ENCODE assay signal across 24 mouse cellular contexts in genomic region chr2:77515011-77515410, GRCm38 (mm10).
A peak's percentile ranks its signal among the peaks of the same experiment; 100 is the strongest.
DNase-seq lines count a peak whose midpoint lies in the region; ATAC-seq and TF ChIP-seq lines count a peak whose summit lies in the region.
"Had no signal": no experiment of that assay in that cellular context is flagged by ENCODE, and none has a peak within 500 bp of the region (broad histone marks: within the 10 kb centered on the region; RNA-seq: fewer than 3 reads in every experiment).

No protein-coding gene starts in this region.

- H3K4me3 ChIP-seq in liver, adult 2 months (ENCODE audit: insufficient read depth, low read depth, low read length): no peak overlapping the region
- H3K4me3 ChIP-seq in intestine, postnatal 0 days (ENCODE audit: low read depth, low read length): no peak overlapping the region
- H3K4me3 ChIP-seq in liver, postnatal 0 days (ENCODE audit: low read depth, low read length): no peak overlapping the region
- H3K4me3 ChIP-seq in kidney, embryonic 15.5 days (replicated peaks): no peak overlapping the region
- H3K4me3 ChIP-seq: embryonic facial prominence, embryonic 15.5 days; forebrain, embryonic 15.5 days; hindbrain, embryonic 10.5 days; limb, embryonic 13.5 days; myocyte; stomach, embryonic 15.5 days had no signal

- no peaks in the 10 kb centered on the region for H3K27me3 ChIP-seq in liver, adult 2 months (ENCODE audit: control insufficient read depth, insufficient read depth, low read length)
- no peaks in the 10 kb centered on the region for H3K27me3 ChIP-seq in intestine, postnatal 0 days (replicated peaks; ENCODE audit: control insufficient read depth, insufficient read depth, low read length)
- H3K27me3 ChIP-seq in liver, postnatal 0 days (ENCODE audit: insufficient read depth, low read length): no peaks in the 10 kb centered on the region
- no peaks in the 10 kb centered on the region for H3K27me3 ChIP-seq in kidney, embryonic 15.5 days
- H3K27me3 ChIP-seq: embryonic facial prominence, embryonic 15.5 days; forebrain, embryonic 15.5 days; stomach, embryonic 15.5 days had no signal

- peak overlapping the region; percentile 75 for H3K27ac ChIP-seq in liver, adult 2 months (replicated peaks; ENCODE audit: insufficient read depth, low read depth, low read length)
- 0 out of 2 replicates have a peak overlapping the region, but pooled peaks have one; percentile 46 for H3K27ac ChIP-seq in intestine, postnatal 0 days (ENCODE audit: low read depth, low read length)
- peak overlapping the region; percentile 74 for H3K27ac ChIP-seq in liver, postnatal 0 days (ENCODE audit: low read depth)
- no peak overlapping the region for H3K27ac ChIP-seq in kidney, embryonic 15.5 days
- H3K27ac ChIP-seq: embryonic facial prominence, embryonic 15.5 days; forebrain, embryonic 15.5 days; hindbrain, embryonic 10.5 days; limb, embryonic 13.5 days; stomach, embryonic 15.5 days had no signal

- TF ChIP-seq POLR2A in liver, adult 2 months (IDR thresholded peaks at IDR 0.05; ENCODE audit: extremely low read depth, insufficient read depth, low read length): no peak

- TF ChIP-seq EP300 in liver, postnatal 0 days (IDR thresholded peaks at IDR 0.05; ENCODE audit: low read depth): no peak

- WGBS in liver, adult 2 months: 63% methylated on average over 7 of the region's 7 CpGs
- 47% methylated on average over 7 of the region's 7 CpGs for WGBS in intestine, postnatal 0 days
- WGBS in liver, postnatal 0 days (ENCODE audit: insufficient replicate concordance): 51% methylated on average over 7 of the region's 7 CpGs
- 61% methylated on average over 7 of the region's 7 CpGs for WGBS in kidney, embryonic 15.5 days

- H3K9ac ChIP-seq in liver, adult 2 months (ENCODE audit: low read depth, low read length): no peak overlapping the region
- no peak overlapping the region for H3K9ac ChIP-seq in intestine, postnatal 0 days (ENCODE audit: low read depth, low read length)
- no peak overlapping the region for H3K9ac ChIP-seq in liver, postnatal 0 days (replicated peaks)
- H3K9ac ChIP-seq in kidney, embryonic 15.5 days: no peak overlapping the region
- H3K9ac ChIP-seq: embryonic facial prominence, embryonic 15.5 days; forebrain, embryonic 15.5 days; limb, embryonic 13.5 days; lung, embryonic 14.5 days; stomach, embryonic 15.5 days had no signal

- no peak for TF ChIP-seq CTCF in liver, adult 2 months (IDR thresholded peaks at IDR 0.05; ENCODE audit: low read depth, low read length)
- TF ChIP-seq CTCF in intestine, postnatal 0 days (IDR thresholded peaks at IDR 0.05; ENCODE audit: low read depth): no peak
- no peak for TF ChIP-seq CTCF in liver, postnatal 0 days (IDR thresholded peaks at IDR 0.05; ENCODE audit: low read depth)

- no peak for ATAC-seq in intestine, postnatal 0 days
- no peak for ATAC-seq in liver, postnatal 0 days
- no peak for ATAC-seq in kidney, embryonic 15.5 days (replicated peaks; ENCODE audit: low FRiP score)
- ATAC-seq: CD4-positive, CD25-positive, alpha-beta regulatory T cell, adult 4 months; forebrain, embryonic 15.5 days had no signal

- peak overlapping the region; percentile 37 for H3K4me2 ChIP-seq in intestine, postnatal 0 days (replicated peaks; ENCODE audit: low read depth)
- H3K4me2 ChIP-seq in liver, postnatal 0 days (ENCODE audit: low read depth, low read length): peak overlapping the region; percentile 55; the same call in 1 of the 2 replicates
- no peak overlapping the region for H3K4me2 ChIP-seq in kidney, embryonic 15.5 days
- H3K4me2 ChIP-seq: embryonic facial prominence, embryonic 15.5 days; forebrain, embryonic 15.5 days; heart, embryonic 11.5 days; limb, embryonic 13.5 days; lung, embryonic 14.5 days; stomach, embryonic 15.5 days had no signal

- H3K79me2 ChIP-seq in liver, adult 2 months (ENCODE audit: control insufficient read depth, insufficient read depth, low read length): peaks cover 25% of the 10 kb centered on the region; the same call in 1 of the 2 replicates

- peak; percentile 43 to 71 for DNase-seq in cerebellum, postnatal 10 days
- no peak for DNase-seq in cerebellum, adult 11 months
- DNase-seq in liver, adult 2 months (ENCODE audit: extremely low read depth, low read depth, low spot score): no peak
- DNase-seq in liver: no peak
- DNase-seq in liver, postnatal 0 days: no peak
- DNase-seq in layer of hippocampus, postnatal 36 days: no peak
- DNase-seq: adrenal gland, postnatal 25 days; gastrocnemius, postnatal 10 days; kidney, adult 8-10 months; lung, embryonic 14.5 days; lung, postnatal 36 days; midbrain, embryonic 14.5 days; thymus, adult 2 months; thymus, postnatal 4 days had no signal

- no peaks in the 10 kb centered on the region for H3K9me3 ChIP-seq in intestine, postnatal 0 days (ENCODE audit: control insufficient read depth)
- H3K9me3 ChIP-seq in liver, postnatal 0 days (ENCODE audit: low read length): no peaks in the 10 kb centered on the region
- H3K9me3 ChIP-seq in kidney, embryonic 15.5 days (replicated peaks): no peaks in the 10 kb centered on the region
- H3K9me3 ChIP-seq: embryonic facial prominence, embryonic 15.5 days; forebrain, embryonic 15.5 days; hindbrain, embryonic 10.5 days; limb, embryonic 13.5 days; stomach, embryonic 15.5 days had no signal

- H3K4me1 ChIP-seq in liver, adult 2 months (ENCODE audit: control insufficient read depth, insufficient read depth, low read length): peaks cover 30% of the 10 kb centered on the region
- no peaks in the 10 kb centered on the region for H3K4me1 ChIP-seq in intestine, postnatal 0 days (replicated peaks; ENCODE audit: control insufficient read depth, insufficient read depth, low read length)
- peaks cover 27% of the 10 kb centered on the region for H3K4me1 ChIP-seq in liver, postnatal 0 days (ENCODE audit: insufficient read depth)
- peaks cover 26% of the 10 kb centered on the region; the same call in 1 of the 2 replicates for H3K4me1 ChIP-seq in kidney, embryonic 15.5 days

- H3K36me3 ChIP-seq in liver, adult 2 months (ENCODE audit: control insufficient read depth, insufficient read depth, low read length): 0 out of 2 replicates have a peak, but pooled peaks cover 1% of the 10 kb centered on the region
- H3K36me3 ChIP-seq in intestine, postnatal 0 days (ENCODE audit: control insufficient read depth, insufficient read depth): no peaks in the 10 kb centered on the region
- H3K36me3 ChIP-seq in liver, postnatal 0 days (replicated peaks; ENCODE audit: insufficient read depth, low read length): no peaks in the 10 kb centered on the region
- H3K36me3 ChIP-seq in kidney, embryonic 15.5 days: no peaks in the 10 kb centered on the region
- H3K36me3 ChIP-seq: embryonic facial prominence, embryonic 15.5 days; forebrain, embryonic 15.5 days; hindbrain, embryonic 10.5 days; limb, embryonic 13.5 days; stomach, embryonic 15.5 days had no signal

Comparison
In these comparisons a context has a peak if more than half of its experiments do, and no peak if none do; other contexts are left out.
1. DNase-seq: peak in cerebellum, postnatal 10 days (2 of 2); none in cerebellum, adult 11 months (single experiment), liver, adult 2 months (single experiment), liver (single experiment), liver, postnatal 0 days (single experiment) and layer of hippocampus, postnatal 36 days (0 of 2).